Mouse (Mus musculus): ENCODE data around the gene Ephx3. TPM values are rescaled to one million over a fixed set of nuclear protein-coding genes. Genes with fewer than 3 reads are reported as not detected.

Gene Ephx3
- polyA plus RNA-seq, 1 experiment from 2014 or later, result 0.23 TPM

- Histone ChIP-seq H3K9me3 (no peaks in the 10 kb centered on the region), H3K36me3 (peaks cover 70% of the 10 kb centered on the region), H3K27ac (0 out of 2 replicates have a peak overlapping the region, but pooled peaks have one; percentile 9), H3K27me3 (no peaks in the 10 kb centered on the region), H3K4me1 (replicated peaks) (peaks cover 5% of the 10 kb centered on the region), H3K9ac (replicated peaks) (peak overlapping the region; percentile 60), H3K4me2 (replicated peaks) (peak overlapping the region; percentile 54), H3K4me3 (replicated peaks) (peak overlapping the region; percentile 35)
- peak; percentile 86 for ATAC-seq
- WGBS, result 23% methylated on average over 39 of the region's 39 CpGs
These were observed 46.2 kb downstream of the Ephx3 start for GRCm38 (mm10) chr17:32142907-32143854.

DNA sequence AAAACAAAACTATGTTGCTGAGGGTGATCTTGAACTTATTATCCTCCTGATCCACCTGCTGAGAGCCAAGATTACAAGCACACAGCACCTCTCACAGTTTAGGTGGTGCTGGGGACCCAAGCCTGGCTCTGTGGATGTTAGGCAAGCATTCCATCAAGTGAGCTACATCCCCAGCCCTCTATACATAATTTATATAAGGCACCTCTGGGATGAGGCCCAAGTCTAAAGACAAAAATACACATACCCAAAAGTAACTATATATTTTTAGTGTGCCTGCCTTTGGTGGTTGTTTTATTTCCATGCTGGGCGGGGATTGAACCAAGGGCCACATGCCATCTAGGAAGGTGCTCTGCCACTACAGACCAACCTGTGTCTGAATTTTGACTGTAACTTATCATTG, 47.1 kb downstream of the Ephx3 start:
- no peak for ATAC-seq
- WGBS, result 96% methylated on average over 1 of the region's 1 CpGs
- H3K36me3 ChIP-seq, result peaks cover 70% of the 10 kb centered on the region

More for the DNA sequence above, 47.1 kb downstream of the Ephx3 start:
- Histone ChIP-seq H3K9me3 (no peaks in the 10 kb centered on the region), H3K27me3 (no peaks in the 10 kb centered on the region), H3K4me1 (replicated peaks) (peaks cover 5% of the 10 kb centered on the region), H3K4me3 (replicated peaks) (no peak overlapping the region), H3K4me2 (replicated peaks) (no peak overlapping the region), H3K9ac (replicated peaks) (no peak overlapping the region), H3K27ac (no peak overlapping the region)

Other genes with a start within 250 kb of the Ephx3 start
- gene Rrp1b, start 153.4 kb downstream of the Ephx3 start, polyA plus RNA-seq (2015; fragmentation: Nextera tagmentation; extraction: Ambion mirVana), result 43.7 and 44.7 TPM in 2 replicates
- gene Hsf2bp, start 153.2 kb downstream of the Ephx3 start, polyA plus RNA-seq (2015; fragmentation: Nextera tagmentation; extraction: Ambion mirVana), result 0.31 and 0.55 TPM in 2 replicates
- 9.7 and 13.2 TPM in 2 replicates for gene Notch3, start 22.7 kb downstream of the Ephx3 start, polyA plus RNA-seq (2015; fragmentation: Nextera tagmentation; extraction: Ambion mirVana)
- 90.2 and 95.8 TPM in 2 replicates for gene Brd4, start 95.2 kb upstream of the Ephx3 start, polyA plus RNA-seq (2015; fragmentation: Nextera tagmentation; extraction: Ambion mirVana)
- gene Akap8, start 131.7 kb upstream of the Ephx3 start, polyA plus RNA-seq (2015; fragmentation: Nextera tagmentation; extraction: Ambion mirVana), result 116 and 121 TPM in 2 replicates
- gene Akap8l, start 161.1 kb upstream of the Ephx3 start, polyA plus RNA-seq (2015; fragmentation: Nextera tagmentation; extraction: Ambion mirVana), result 138 and 168 TPM in 2 replicates
- gene Wiz, start 199.9 kb upstream of the Ephx3 start, polyA plus RNA-seq (2015; fragmentation: Nextera tagmentation; extraction: Ambion mirVana), result 33.7 and 36.4 TPM in 2 replicates
- gene Rasal3, start 214.0 kb upstream of the Ephx3 start, polyA plus RNA-seq (2015; fragmentation: Nextera tagmentation; extraction: Ambion mirVana), result 0.54 TPM in 2 replicates
- gene Pglyrp2, start 234.6 kb upstream of the Ephx3 start, polyA plus RNA-seq (2015; fragmentation: Nextera tagmentation; extraction: Ambion mirVana), result not detected in 2 replicates